Mouse (Mus musculus): ENCODE results near the gene Mcrip1. TPM values are rescaled to one million over a fixed set of nuclear protein-coding genes. Genes with fewer than 3 reads are reported as not detected.

The Mcrip1 gene
- total RNA-seq, 1 experiment from 2014 or later = 26.5 TPM

DNA sequence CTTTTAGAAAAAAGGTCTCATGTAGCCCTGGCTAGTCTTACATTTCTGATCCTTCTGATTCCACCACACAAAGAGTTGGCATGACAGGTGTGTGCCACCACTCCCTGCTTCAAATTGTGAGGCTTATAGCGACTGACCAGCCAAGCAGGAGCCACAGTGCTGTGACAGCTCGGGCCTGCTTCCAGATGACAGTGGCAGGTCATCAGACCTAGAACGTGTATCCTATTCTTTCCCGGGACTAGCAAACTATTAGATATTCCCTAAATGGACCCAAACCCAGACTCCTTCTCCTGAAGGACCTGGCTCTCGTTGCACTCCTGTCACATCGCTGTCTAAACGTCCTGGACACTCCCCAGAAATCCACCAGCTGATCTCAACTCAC lies 750 bp downstream of the Mcrip1 start:
- ATAC-seq (replicated peaks; ENCODE audit: low read depth, poor library complexity, severe bottlenecking) = 0 out of 2 replicates have a peak, but pooled peaks have one; percentile 6

DNA sequence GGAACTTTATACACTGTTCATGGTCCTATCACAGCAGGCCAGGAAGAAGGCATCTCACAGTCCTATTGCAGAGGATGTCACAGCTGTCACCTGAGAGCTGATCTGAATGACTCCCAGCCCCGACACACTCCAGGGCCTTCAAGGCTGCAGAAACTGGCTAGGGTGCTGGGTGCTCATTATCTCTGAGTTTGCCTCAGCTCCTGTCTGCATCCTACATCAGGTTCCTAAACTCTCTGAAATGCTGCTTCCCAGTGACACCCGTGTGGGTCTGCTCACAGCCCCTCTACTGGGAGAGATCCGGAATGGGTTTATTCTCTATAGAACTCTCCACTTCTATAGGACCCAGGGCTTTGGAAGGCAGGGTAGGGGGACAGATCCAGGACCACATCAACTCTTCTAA lies 1.3 kb downstream of the Mcrip1 start:
- ATAC-seq (replicated peaks; ENCODE audit: low read depth, poor library complexity, severe bottlenecking) = no peak

DNA sequence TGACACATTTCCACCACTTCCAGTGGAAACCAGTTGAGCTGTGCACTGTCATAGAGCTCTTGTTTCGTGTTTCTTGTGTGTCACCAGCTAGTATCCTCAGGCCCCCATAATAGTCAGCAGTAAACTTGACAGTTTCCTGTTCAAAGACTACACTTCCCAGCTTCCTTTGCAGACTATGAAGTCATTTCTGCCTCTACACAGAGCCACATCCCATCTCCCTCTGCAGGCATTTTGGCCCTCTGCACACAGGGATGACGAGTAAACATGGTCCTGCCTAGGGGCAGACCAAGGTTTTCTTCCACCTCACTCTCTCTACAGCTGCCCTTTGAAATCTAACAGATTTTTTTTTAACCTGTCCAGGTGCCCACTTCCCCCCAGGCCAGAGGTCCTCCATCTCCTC lies 2.1 kb downstream of the Mcrip1 start:
- ATAC-seq (replicated peaks; ENCODE audit: low read depth, poor library complexity, severe bottlenecking) = peak; percentile 40; the same call in 1 of the 2 replicates

DNA sequence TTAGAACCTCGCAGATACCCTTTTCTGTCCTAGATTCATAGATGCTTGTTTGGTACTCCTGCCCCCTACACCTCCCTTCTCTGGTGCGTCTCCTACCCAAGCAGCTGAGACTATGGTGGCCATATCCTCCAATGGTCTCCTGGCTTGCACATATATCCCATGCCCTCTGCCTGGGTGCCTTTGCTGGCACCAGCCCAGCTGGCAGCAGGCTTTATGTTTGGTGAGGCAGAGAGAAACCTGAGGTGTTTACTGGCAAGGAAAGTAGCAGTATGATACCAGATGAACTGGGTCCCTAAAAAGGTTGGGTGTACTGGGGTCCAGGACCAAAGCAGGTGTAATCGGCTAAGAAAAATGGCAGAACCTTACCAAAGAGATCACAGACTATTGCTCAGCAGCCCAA lies 3.6 kb downstream of the Mcrip1 start:
- ATAC-seq (replicated peaks; ENCODE audit: low read depth, poor library complexity, severe bottlenecking) = no peak

DNA sequence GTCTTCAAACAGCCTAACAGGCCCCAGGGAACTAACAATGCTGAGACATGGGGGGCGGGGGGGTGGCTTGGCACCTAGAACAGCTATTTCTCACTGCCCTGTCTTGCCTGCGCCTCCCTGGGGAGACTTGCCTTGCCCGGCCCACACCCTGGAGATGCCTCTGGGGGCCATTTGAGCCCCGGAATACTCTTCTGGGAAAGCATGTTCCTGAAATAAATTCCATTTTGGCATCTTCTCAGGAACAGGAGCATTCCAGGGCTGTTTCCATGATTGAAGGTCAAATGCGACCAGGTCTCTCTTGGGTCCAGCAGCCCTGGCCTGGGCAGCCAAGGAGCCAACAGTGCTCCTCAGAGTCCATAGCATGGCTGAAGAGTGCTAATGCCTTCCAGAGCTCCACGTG lies 7.2 kb downstream of the Mcrip1 start:
- no peak for ATAC-seq (replicated peaks; ENCODE audit: low read depth, poor library complexity, severe bottlenecking)

DNA sequence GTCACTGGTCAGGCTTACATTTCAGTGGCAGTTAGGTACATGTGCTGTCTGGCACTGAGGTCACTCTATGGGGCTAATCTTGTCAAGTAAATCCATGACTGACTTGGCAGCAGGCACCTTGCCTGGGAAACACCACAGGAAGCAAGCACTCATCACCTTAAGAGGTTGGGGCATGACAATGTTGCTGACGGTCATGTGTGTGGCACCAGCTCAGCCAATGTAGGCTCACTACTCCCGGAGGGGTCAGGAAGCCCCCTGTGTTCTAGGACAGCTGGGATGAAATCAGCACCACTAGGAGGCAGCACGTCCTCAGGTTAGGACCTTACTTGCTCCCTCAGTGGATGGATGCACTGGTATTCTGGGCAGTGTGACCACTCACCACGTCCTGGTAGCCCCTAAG lies 7.6 kb downstream of the Mcrip1 start:
- no peak for ATAC-seq (replicated peaks; ENCODE audit: low read depth, poor library complexity, severe bottlenecking)

DNA sequence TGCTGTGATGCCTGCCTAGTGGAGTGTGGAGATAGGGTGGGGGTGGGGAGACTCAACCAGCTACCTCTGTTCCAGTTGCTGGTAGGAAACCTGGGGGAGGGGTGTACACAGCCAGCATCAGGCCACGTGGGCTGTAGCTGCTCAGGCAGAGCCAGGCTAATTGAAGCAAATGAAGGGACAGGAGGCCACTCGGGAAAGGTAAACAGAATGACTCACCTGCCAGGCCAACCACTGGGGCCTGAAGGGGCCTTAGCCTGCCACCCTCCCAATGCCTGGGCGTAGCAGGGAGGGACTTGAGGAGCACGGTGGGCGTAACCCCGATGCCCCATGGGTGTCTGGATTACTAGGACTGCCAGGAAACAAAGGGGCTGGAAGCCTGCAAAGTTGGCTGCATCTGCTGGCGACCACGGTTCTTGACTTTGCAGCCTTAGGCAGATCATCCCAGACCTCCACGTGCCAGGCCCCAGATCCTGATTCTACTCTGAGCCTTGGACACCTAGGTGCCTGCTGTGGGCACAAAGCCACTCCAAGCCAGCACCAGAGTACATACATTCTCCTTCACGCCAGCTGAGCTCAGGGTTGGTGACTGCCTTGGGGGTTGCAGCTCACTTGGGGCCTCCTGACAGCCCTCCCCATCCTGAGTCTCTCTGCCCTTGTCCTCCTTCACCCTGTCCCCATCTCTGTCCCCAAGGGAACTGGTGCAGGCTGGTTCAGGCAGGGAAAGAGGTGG lies 10.1 kb downstream of the Mcrip1 start:
- no peak for ATAC-seq (replicated peaks; ENCODE audit: low read depth, poor library complexity, severe bottlenecking)

DNA sequence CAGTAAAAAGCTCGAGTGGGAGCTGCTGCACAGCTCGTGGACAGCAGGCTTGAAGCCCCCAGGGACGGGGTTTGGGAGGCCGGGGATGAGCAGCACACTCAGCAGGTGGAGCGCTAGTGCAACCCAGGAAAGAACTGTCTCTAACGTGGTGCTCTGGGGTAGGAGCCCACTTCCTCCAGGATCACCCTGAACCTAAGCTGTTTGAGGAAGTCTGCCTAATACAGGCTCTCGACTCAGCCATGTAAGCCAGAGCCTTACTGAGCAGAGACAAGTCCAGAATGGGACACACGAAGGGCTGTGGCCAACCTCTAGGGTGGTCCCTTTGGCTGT lies 10.6 kb downstream of the Mcrip1 start:
- ATAC-seq (replicated peaks; ENCODE audit: low read depth, poor library complexity, severe bottlenecking) = peak; percentile 71

DNA sequence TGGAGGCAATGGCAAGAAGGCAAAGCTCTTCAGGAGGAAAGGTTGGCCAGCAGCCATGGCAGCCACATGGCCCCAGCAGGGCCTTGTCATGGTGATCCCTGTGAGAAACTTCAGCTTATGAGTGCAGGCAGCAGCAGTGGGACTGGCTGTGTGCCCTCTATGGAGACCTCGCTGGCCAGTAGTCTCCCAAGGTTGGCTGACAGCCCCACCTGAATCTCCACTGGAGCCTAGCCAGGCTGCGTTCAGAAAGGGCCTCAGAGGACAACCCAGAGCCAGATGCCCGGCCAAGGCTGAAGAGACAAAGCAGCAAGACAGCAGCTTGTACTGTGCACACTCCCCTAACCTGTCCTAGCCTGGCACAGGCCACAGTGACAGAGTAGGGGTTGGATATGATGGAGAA lies 11.0 kb downstream of the Mcrip1 start:
- no peak for ATAC-seq (replicated peaks; ENCODE audit: low read depth, poor library complexity, severe bottlenecking)

DNA sequence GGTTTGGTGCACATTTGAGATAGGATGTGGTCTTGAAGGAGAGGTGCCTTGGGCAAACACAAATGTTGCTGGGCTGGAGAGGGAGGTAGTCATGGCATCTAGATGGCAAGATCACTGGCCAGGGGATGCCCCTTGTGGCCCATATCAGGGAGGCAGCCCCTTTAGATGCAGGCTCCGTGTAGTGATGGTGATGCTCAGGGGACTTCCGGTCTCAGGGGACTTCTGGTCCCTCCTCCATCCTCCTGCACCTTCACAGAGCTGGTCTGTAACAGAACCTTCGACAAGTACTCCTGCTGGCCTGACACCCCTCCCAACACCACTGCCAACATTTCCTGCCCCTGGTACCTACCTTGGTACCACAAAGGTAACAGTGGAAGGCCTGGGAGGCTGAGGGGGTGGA lies 13.7 kb downstream of the Mcrip1 start:
- ATAC-seq (replicated peaks; ENCODE audit: low read depth, poor library complexity, severe bottlenecking) = no peak

DNA sequence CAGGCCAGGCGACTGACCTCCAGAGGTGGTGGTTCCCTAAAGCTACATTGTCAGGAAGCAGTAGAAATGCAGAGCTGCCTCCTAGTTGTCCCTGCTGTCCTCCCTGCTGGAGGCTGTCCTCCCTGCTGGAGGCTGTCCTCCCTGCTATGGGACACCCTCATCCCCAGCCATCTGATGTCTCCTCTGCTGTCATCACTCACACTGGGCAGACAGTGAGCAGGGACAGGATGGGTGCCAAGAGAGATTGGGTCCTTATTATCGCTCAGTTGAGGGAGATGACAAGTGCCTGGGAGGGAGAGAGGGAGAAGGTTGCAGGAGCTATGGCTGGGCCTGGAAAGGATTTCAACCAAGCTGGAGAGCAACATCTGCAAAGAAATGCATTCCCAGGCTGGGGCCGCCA lies 14.4 kb downstream of the Mcrip1 start:
- ATAC-seq (replicated peaks; ENCODE audit: low read depth, poor library complexity, severe bottlenecking) = no peak

DNA sequence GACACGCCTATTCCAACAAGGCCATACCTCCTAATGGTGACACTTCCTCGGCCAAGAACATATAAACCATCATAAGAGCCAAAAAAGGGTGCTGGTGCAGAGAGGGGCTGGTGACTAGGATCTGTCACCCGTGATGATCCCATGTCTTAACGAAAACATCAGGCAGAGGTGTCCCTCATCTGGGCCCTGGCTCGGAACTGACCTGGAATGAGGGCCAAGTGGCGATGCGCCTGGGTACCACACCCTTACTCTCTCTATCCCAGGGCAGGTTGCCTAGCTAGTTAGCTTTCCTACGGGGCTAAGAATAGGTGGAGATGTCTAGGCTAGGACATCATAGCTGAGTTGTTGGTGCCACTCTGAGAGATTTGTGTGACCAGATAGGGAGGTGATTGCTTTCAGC lies 15.4 kb downstream of the Mcrip1 start:
- no peak for ATAC-seq (replicated peaks; ENCODE audit: low read depth, poor library complexity, severe bottlenecking)

DNA sequence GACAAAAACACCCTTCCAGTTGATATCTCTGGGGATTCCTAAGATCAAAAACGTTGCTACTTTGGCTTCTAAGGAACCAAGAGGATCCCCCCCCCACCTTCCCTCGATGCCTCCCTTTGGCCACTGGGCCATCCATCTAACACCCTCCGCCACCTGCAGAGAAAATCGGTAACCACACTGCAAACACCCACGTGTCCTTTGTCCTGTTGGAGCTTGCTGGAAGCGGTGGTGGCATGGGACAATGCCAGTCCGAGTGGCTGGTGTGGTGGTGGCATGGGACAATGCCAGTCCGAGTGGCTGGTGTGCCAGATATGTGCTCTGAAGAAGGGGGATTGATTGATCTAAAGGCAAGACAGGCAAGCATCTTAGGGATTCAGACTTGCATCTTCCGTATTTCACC lies 17.9 kb downstream of the Mcrip1 start:
- ATAC-seq (replicated peaks; ENCODE audit: low read depth, poor library complexity, severe bottlenecking) = no peak

DNA sequence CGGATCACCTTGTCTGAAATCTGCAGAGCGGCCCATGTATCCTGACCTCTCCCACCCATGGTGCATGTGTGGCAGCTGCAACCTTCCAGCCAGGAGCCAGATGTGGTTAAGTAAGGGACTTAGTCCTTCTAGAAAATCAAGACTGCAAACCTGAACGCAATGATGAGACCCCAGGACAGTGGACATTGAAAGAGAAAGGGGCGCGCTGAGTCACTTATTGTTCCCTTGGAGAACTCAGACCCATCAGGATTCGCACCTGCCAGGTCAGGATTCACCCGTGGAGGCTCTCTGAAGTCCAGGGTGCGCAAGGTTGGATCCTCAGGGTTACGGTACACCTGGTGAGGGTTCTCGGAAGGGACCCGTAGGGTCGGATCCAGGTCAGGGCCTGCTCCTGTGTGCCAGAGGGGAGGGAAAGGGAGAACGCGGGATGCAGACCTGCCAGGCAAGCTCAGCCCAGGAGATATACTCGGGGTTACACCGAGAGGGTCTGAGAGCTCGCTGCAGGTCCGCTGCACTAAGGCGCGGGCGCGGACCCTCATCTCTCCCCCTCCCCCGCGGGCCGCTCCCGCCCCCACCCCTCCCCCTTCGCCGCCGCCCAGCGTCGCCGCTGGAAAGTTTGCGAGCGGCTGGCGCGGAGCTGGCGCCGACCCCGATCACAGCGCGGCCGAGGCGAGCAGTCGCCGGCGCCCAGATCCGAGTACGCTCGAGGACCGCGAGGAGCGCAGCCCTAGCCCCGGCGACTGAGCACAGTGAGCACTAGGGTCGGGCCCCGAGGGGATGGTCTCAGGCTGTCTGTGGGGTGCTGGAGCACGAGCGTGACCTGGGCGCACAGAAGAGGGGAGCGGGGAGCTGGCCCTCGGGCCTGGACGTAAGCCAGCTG lies 19.2 kb downstream of the Mcrip1 start, which contains the start of gene Gcgr:
Gcgr (plus strand) TSS at position 615 of the 880 bp plus-strand sequence.
- no peak; the same call in 1 of the 2 replicates for ATAC-seq (replicated peaks; ENCODE audit: low read depth, poor library complexity, severe bottlenecking)

DNA sequence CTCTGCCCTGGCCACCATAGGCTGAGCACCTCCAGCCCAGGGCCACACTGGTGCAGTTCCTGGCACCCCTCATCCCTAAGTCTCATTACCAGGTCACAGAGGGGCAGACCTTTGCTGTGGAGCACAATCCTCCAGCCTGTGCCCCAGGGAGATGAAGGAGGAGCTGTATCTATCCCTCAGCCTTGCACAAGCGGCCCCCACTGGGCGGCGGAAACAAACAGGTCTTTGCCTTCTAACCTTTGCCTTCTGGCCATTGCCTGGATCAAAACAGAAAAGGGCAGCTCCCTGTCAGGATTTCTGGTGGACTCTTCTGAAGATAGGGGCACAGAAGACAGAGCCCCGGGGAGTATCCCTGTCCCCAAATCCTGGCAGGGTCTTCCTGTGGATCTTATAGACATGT lies 20.6 kb downstream of the Mcrip1 start:
- no peak for ATAC-seq (replicated peaks; ENCODE audit: low read depth, poor library complexity, severe bottlenecking)

DNA sequence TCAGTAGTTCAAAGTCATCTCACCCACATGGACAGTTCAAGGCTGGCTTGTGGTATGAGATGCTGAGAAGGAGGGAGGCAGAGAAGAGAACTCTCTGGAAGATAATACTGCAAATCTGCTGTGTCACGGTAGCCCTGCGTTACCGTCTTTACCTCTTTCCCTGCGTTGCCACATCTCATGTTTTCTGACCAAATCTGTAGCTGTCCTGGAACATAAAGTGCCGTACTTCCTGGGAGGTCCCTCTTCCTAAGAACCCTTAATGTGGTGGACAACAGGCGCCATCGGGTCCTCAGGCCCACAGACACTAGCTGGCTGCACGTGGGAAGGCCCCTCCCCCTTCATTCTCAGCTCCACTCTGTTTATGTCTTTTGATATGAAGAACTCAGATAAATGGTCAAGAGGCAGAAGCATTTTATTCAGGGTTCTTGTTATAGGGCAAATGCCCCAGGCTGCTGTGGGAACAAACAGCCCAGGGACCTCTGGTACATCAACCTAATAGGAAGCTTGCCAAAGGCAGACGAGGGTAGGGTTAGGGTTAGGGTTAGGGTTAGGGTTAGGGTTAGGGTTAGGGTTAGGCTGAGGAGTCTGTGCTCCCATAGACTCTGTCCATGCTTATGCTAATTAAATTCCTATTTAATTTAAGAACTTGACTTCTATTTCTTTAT lies 21.7 kb downstream of the Mcrip1 start:
- no peak for ATAC-seq (replicated peaks; ENCODE audit: low read depth, poor library complexity, severe bottlenecking)

DNA sequence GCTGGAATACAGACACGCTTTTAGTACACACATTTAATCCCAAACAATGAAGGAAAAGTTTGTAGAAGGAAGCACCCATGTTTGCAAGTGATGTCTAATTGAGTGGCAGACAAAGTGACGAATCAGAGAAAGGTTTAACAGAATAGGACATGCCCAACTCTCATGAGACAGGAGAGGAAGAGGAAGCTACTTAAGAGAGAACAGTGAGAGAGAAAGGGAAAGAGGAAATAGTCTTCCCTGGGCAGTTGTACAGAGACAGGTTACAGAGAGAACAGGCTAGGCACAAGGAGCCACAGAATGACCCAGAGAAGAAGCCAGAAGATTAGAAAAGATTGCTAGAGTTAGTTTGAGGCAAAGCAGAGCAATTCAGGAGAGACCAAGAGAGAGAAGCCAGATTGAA lies 23.6 kb downstream of the Mcrip1 start:
- no peak for ATAC-seq (replicated peaks; ENCODE audit: low read depth, poor library complexity, severe bottlenecking)

DNA sequence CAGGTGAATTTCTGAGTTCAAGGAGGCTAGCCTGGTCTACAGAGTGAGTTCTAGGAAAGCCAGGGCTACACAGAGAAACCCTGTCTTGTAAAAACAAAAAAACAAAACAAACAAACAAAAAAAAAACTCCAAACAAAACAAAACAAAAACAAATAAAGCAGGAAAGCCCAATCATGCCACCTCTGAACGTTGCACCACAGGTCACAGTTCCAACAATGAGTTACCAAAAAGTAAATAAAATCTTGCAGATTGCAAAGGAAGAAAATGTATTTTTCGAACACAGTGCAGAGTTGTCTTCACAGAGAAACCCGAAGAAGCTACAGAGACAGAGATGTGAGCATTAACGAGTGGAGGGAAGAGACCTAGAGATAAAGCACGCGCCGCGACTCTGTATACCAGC lies 26.9 kb downstream of the Mcrip1 start:
- ATAC-seq (replicated peaks; ENCODE audit: low read depth, poor library complexity, severe bottlenecking) = no peak

DNA sequence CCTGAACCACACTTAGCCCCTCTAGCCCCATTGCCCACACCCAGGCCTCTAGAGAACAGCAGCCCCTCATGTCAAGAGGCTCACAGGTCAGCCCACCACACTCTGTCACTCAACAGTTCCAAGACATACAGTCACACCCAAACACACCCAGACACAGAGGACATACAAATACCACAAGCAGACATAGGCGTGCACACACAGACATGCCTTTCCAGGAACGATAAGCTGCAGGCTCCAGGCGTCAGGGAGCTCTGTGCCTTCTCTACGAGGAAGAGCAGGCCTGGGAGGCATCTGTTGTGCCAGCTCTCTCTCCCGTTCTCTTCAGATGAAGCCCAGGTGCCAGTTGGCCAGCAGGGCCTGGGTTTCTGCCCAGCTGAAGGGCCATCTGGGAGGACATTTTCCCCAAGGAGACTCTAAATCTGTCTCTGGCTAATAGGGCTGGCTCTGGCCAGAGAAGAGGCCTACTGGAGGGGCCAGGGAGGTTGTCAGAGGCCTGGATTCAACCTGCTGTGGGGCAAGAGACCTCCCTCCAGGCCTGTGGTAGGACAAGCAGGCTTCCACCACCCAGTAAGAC lies 28.5 kb downstream of the Mcrip1 start:
- no peak for ATAC-seq (replicated peaks; ENCODE audit: low read depth, poor library complexity, severe bottlenecking)

DNA sequence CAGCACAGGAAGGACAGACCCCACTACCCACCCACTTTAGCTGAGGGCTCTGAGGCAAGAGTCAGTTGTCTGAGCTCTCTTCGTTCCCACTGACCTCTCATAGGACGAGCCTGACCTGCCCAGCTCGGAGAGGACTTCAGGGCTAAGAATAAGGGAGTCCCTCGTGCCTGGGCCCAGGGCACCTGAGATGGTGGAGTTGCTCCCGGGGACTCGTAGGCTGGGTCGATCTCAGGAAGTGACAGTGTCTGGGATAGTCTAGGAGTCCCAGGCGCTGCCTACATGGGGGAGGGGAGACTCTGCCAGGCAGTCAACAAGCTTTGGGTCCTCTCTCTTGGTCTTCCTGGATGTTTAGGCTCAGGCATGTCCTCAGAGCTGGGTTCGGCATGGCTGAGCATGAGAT lies 29.0 kb downstream of the Mcrip1 start:
- ATAC-seq (replicated peaks; ENCODE audit: low read depth, poor library complexity, severe bottlenecking) = no peak

DNA sequence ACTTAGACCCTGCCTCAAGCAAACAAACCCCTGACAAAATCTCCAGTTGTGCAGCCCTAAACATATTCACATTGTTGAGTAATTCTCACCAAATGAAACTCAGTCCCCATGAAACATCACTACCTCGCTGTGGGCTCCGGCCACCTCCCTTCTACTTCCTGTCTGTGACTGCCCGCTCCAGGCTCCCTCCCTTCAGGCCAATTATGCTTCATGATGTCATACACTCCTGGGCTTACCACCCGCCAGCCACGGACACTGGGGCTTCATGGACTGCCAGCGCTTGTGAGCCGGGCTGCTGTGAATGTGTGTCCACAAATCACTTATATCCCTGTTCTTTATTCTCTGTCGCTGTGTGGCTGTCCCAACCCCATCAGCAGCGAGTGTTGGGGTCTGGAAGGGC lies 29.8 kb downstream of the Mcrip1 start:
- ATAC-seq (replicated peaks; ENCODE audit: low read depth, poor library complexity, severe bottlenecking) = peak; percentile 48
